Mouse (Mus musculus): ENCODE measurements at regions not wholly inside any gene's neighbourhood (a gene's known extent, or its start where the extent isn't known, plus 50 kb on each side); places are given as distances from the start of the nearest gene placed in this dataset.

DNA sequence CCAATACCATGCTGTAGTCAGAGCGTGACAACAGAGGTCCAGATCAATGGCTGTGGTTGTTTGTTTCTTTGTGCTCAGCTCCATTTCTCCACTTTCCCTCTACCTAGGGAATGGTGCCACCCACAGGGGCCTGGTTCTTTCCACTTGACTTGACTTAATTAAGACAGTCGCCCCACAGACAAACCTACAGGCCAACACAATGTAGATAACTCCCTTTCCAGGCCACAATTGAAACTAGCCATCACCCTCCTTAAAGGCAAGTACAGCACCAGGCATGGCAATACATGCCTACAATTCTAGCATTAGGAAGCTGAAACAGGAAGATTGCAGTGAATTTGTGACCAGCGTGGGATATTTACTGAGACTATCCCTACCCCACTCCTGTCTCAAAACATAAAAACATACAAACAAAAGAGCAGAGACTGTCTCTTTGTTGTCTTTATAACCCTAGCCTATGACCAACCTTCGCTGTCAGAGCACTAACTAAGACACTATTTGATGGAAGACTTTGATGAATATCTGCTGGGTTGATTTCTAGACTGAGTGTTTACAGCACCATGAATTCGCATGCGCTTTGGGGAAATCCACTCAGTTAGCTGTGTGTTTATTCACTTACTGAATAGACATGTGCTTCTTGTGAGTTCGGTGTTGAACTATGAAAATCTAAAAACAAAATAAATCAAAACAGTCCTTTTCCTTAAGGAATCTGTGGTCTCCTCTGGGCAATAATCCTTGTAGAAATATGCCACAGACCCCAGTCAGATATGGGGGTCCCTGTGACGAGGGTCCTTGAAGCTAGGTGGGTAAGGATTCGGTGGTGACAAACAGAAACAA, 116.7 kb upstream of the Cpm start:
- Histone ChIP-seq H3K9ac (ENCODE audit: low read length) (no peak overlapping the region), H3K4me1 (replicated peaks; ENCODE audit: control insufficient read depth, insufficient read depth, low read length) (0 out of 2 replicates have a peak, but pooled peaks cover 5% of the 10 kb centered on the region), H3K4me2 (ENCODE audit: low read depth, low read length) (no peak overlapping the region), H3K4me3 (ENCODE audit: low read length) (no peak overlapping the region), H3K27me3 (ENCODE audit: control insufficient read depth, insufficient read depth, low read depth, low read length) (no peaks in the 10 kb centered on the region), H3K27ac (ENCODE audit: low read length) (no peak overlapping the region), H3K9me3 (ENCODE audit: control insufficient read depth, low read length) (no peaks in the 10 kb centered on the region), H3K36me3 (ENCODE audit: control insufficient read depth, insufficient read depth, low read length) (no peaks in the 10 kb centered on the region)
- WGBS: 83% methylated on average over 9 of the region's 9 CpGs
- ATAC-seq (ENCODE audit: low read depth): no peak

DNA sequence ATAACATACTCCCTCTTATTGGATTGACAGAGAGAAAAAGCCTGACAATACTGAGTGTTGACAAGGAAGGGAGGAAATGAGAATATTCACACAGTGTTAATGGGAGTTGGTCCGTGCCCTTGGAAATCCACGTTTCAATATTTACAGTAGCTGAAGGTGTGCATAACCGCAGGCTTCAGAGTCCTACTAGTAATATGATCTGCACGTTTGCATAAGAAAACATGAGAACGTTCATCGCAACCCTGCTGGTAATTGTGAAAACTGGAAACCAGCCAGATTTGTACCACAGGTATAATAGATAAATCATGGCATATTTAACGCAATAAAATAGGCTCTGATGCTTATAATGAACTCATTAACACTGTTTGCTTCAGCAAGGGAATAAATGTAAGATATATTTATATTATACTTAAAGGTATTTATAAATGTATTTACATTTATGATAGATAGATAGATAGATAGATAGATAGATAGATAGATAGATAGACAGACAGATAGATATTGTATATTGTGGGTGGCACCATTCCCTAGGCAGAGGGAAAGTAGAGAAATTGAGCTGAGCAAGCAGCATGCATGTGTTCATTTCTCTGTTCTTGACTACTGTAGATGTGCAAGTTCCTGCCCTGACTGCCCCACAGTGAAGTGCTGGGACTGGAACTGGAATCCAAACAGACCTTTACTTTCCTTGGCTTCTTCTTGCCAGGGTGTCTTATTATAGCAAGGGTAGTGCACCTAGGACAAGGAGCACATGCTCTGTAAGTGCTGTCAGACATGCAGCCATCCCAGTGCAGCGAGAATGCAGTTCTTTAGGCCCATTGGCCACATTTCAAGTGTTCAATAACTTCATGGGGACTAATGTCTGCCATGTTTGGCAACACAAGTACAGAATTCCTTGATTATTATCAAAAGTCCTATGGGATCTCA, 117.6 kb upstream of the Cpm start:
- Histone ChIP-seq H3K4me1 (replicated peaks; ENCODE audit: control insufficient read depth, insufficient read depth, low read length) (no peaks in the 10 kb centered on the region), H3K9me3 (ENCODE audit: control insufficient read depth, low read length) (no peaks in the 10 kb centered on the region), H3K4me3 (ENCODE audit: low read length) (no peak overlapping the region), H3K36me3 (ENCODE audit: control insufficient read depth, insufficient read depth, low read length) (no peaks in the 10 kb centered on the region), H3K27ac (ENCODE audit: low read length) (peak overlapping the region; percentile 9; the same call in 1 of the 2 replicates), H3K9ac (ENCODE audit: low read length) (no peak overlapping the region), H3K27me3 (ENCODE audit: control insufficient read depth, insufficient read depth, low read depth, low read length) (no peaks in the 10 kb centered on the region), H3K4me2 (ENCODE audit: low read depth, low read length) (no peak overlapping the region)
- ATAC-seq (ENCODE audit: low read depth): peak; percentile 37; the same call in 1 of the 2 replicates
- 57% methylated on average over 8 of the region's 8 CpGs for WGBS

DNA sequence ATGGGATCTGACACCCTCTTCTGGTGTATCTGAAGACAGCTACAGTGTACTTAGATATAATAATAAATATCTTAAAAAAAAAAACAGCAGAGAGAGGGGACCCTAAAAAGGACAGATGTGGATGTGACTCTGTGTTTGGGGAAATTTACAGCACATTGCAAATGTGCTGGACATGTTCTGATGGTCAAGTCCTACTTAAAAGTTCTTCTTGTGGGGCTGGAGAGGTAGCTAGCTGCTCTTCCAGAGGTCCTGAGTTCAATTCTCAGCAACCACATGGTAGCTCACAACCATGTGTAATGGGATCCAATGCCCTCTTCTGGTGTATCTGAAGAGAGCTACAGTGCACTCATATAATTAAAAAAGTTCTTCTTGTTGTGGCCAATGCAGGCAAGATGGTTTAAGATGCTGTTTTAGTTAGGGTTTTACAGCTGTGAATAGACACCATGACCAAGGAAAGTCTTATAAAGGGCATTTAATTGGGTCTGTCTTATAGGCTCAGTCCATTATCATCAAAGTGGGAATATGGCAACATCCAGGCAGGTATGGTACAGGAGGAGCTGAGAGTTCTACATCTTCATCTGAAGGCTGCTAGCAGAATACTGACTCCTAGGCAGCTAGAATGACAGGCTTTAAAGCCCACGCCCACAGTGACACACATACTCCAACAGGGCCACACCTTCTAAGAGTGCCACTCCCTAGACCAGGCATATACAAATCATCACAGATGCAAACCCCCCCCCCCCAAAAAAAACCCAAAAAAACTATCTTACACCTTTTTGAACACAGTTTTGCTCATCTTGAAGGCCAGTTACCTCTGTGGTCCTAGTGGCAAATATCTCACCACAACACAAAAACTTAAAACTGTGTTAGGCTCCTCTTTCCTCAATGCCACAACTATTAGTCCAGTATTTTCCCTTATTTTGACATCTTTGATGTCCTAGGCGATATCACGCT, 118.5 kb upstream of the Cpm start:
- no peaks in the 10 kb centered on the region for H3K4me1 ChIP-seq (replicated peaks; ENCODE audit: control insufficient read depth, insufficient read depth, low read length)
- no peak overlapping the region for H3K4me3 ChIP-seq (ENCODE audit: low read length)
- no peak for ATAC-seq (ENCODE audit: low read depth)
- no peak overlapping the region for H3K4me2 ChIP-seq (ENCODE audit: low read depth, low read length)
- 79% methylated on average over 3 of the region's 3 CpGs for WGBS
- H3K27ac ChIP-seq (ENCODE audit: low read length): peak overlapping the region; percentile 9; the same call in 1 of the 2 replicates
- no peaks in the 10 kb centered on the region for H3K9me3 ChIP-seq (ENCODE audit: control insufficient read depth, low read length)
- no peaks in the 10 kb centered on the region for H3K27me3 ChIP-seq (ENCODE audit: control insufficient read depth, insufficient read depth, low read depth, low read length)
- H3K36me3 ChIP-seq (ENCODE audit: control insufficient read depth, insufficient read depth, low read length): no peaks in the 10 kb centered on the region
- no peak overlapping the region for H3K9ac ChIP-seq (ENCODE audit: low read length)

DNA sequence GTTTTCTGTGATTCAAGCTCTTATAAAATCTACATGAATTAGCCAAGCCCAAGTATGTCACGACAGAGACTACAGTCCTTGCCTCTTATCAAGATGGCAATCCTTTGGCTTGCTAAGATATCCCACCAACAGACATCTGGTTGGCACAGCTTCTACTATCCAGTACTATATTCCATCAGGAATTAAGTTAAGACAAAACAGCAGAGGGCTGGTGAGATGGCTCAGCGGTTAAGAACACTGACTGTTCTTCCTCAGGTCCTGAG, 119.1 kb upstream of the Cpm start:
- Histone ChIP-seq H3K4me2 (ENCODE audit: low read depth, low read length) (no peak overlapping the region), H3K4me1 (replicated peaks; ENCODE audit: control insufficient read depth, insufficient read depth, low read length) (no peaks in the 10 kb centered on the region), H3K27ac (ENCODE audit: low read length) (no peak overlapping the region), H3K9me3 (ENCODE audit: control insufficient read depth, low read length) (no peaks in the 10 kb centered on the region), H3K27me3 (ENCODE audit: control insufficient read depth, insufficient read depth, low read depth, low read length) (no peaks in the 10 kb centered on the region), H3K9ac (ENCODE audit: low read length) (no peak overlapping the region), H3K36me3 (ENCODE audit: control insufficient read depth, insufficient read depth, low read length) (no peaks in the 10 kb centered on the region), H3K4me3 (ENCODE audit: low read length) (no peak overlapping the region)
- WGBS: 89% methylated on average over 2 of the region's 2 CpGs
- no peak for ATAC-seq (ENCODE audit: low read depth)

DNA sequence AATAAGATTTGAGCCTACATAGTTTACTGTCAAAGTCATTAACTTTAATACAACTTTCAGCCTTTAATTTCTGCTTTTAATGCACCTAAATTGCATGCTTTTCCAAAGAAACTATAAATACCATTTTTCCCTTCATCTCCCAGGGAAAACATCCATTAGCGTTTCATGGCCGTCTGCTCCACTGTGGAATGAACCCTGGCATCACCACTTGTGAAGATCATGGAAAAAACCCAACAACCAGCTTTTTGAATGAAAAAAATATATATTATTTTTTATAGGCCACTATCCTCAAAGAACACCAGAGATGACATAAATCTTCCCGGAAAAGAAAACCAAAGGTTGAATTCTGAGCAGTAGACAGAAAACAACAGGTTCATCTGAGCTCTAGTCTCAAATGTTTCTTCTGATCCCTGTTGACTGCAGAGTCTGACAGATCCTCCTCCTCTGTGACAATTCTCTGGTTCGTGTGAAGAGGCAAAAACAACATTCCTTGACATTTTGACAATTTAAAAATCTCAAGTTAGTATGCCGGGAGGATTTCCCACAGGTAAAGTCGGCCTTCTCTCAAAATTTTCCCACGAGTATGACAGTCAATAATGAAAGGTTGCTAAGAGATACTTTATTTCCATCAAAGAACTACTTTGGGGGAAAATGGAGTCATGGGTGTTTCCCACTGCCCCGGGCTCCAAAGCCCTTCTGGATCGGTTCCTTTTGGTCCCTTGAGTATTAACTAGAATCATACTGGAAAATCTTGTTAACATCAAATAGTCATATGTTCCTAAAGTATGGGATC, 119.7 kb upstream of the Cpm start:
- ATAC-seq (ENCODE audit: low read depth): no peak
- WGBS: 77% methylated on average over 9 of the region's 9 CpGs
- Histone ChIP-seq H3K4me2 (ENCODE audit: low read depth, low read length) (no peak overlapping the region), H3K27ac (ENCODE audit: low read length) (no peak overlapping the region), H3K9me3 (ENCODE audit: control insufficient read depth, low read length) (no peaks in the 10 kb centered on the region), H3K9ac (ENCODE audit: low read length) (no peak overlapping the region), H3K27me3 (ENCODE audit: control insufficient read depth, insufficient read depth, low read depth, low read length) (no peaks in the 10 kb centered on the region), H3K4me1 (replicated peaks; ENCODE audit: control insufficient read depth, insufficient read depth, low read length) (no peaks in the 10 kb centered on the region), H3K36me3 (ENCODE audit: control insufficient read depth, insufficient read depth, low read length) (no peaks in the 10 kb centered on the region), H3K4me3 (ENCODE audit: low read length) (no peak overlapping the region)

DNA sequence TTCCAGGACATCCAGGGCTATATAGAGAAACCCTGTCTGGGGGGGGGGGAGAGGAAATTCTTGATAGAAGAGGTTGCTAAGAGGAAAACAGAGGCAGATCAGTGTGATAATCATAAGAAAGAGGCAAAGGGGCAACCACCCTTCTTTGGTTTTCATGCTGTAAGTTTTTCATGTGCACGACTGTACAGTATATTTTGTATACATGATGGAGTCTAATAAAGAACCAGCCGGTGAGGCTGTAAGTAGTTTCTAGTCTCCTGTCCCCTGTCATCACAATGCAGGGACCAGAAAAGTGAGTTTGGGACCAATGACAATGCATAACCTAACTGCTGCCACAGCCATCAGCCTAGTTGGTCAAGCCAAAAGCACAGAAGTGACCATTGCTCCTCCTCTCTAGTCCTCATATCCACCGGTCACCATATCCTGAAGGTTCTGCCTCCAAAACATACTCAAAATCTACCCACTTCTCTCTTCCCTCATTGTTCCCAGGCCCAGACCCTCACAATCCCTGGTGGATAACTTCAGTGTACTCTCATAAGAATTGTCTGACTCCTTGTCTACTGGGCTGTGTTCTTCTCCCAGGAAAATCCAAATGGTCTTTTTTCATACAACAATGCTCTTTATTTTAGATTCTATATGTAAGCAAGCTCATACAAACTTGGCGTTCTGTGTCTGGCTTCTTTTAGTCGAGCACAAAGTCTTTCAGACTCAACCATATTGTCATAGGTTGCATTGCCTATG, 122.9 kb upstream of the Cpm start:
- H3K4me3 ChIP-seq (ENCODE audit: low read length): no peak overlapping the region
- no peaks in the 10 kb centered on the region for H3K36me3 ChIP-seq (ENCODE audit: control insufficient read depth, insufficient read depth, low read length)
- H3K27me3 ChIP-seq (ENCODE audit: control insufficient read depth, insufficient read depth, low read depth, low read length): no peaks in the 10 kb centered on the region
- no peak for ATAC-seq (ENCODE audit: low read depth)
- no peaks in the 10 kb centered on the region for H3K4me1 ChIP-seq (replicated peaks; ENCODE audit: control insufficient read depth, insufficient read depth, low read length)
- no peak overlapping the region for H3K9ac ChIP-seq (ENCODE audit: low read length)
- no peaks in the 10 kb centered on the region for H3K9me3 ChIP-seq (ENCODE audit: control insufficient read depth, low read length)
- WGBS: 87% methylated on average over 5 of the region's 5 CpGs
- no peak overlapping the region for H3K4me2 ChIP-seq (ENCODE audit: low read depth, low read length)
- H3K27ac ChIP-seq (ENCODE audit: low read length): no peak overlapping the region

DNA sequence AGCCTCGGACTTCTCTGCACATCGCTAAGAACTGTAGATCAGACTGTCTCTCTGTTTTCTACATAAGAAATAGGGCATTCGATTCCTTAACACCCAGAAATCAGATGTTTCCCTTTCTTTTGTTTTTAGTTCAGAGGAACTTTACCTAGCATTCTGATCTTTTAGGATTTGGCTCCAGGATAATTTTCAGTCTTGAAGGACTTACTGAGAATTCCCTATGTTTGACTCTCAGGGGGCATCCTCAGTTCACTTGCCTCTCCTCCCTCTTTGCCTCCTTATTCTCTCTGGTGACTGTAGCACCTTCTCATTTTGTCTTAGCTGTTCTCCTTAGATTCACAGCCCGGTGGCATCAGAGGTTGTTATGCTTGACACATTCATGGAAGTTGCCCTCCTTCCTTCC, 123.8 kb upstream of the Cpm start:
- Histone ChIP-seq H3K4me2 (ENCODE audit: low read depth, low read length) (no peak overlapping the region), H3K36me3 (ENCODE audit: control insufficient read depth, insufficient read depth, low read length) (no peaks in the 10 kb centered on the region), H3K4me1 (replicated peaks; ENCODE audit: control insufficient read depth, insufficient read depth, low read length) (no peaks in the 10 kb centered on the region), H3K27ac (ENCODE audit: low read length) (no peak overlapping the region), H3K4me3 (ENCODE audit: low read length) (no peak overlapping the region), H3K9me3 (ENCODE audit: control insufficient read depth, low read length) (no peaks in the 10 kb centered on the region), H3K27me3 (ENCODE audit: control insufficient read depth, insufficient read depth, low read depth, low read length) (no peaks in the 10 kb centered on the region), H3K9ac (ENCODE audit: low read length) (no peak overlapping the region)
- 76% methylated on average over 4 of the region's 4 CpGs for WGBS
- no peak for ATAC-seq (ENCODE audit: low read depth)

DNA sequence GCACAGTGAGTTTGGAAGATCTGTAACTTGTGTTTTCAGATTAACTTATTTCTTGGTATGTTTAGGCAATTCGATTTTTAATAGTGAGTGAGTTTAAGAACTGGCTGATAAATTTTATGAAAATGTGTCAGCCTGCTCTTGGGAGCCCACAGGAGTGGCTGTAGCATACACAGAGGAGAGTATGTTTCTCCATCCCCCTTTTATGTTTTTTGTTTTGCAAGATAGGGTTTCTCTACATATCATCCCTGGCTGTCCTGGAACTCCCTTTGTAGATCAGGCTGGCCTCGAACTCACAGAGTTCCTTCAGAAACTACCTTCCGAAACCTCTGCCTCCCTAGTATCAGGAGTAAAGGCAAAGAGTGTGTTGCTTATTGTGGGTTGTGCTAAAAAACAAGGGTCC, 124.2 kb upstream of the Cpm start:
- H3K36me3 ChIP-seq (ENCODE audit: control insufficient read depth, insufficient read depth, low read length): no peaks in the 10 kb centered on the region
- no peak overlapping the region for H3K9ac ChIP-seq (ENCODE audit: low read length)
- no peak overlapping the region for H3K4me2 ChIP-seq (ENCODE audit: low read depth, low read length)
- H3K27ac ChIP-seq (ENCODE audit: low read length): no peak overlapping the region
- no peaks in the 10 kb centered on the region for H3K27me3 ChIP-seq (ENCODE audit: control insufficient read depth, insufficient read depth, low read depth, low read length)
- 89% methylated on average over 3 of the region's 3 CpGs for WGBS
- H3K4me1 ChIP-seq (replicated peaks; ENCODE audit: control insufficient read depth, insufficient read depth, low read length): no peaks in the 10 kb centered on the region
- no peak overlapping the region for H3K4me3 ChIP-seq (ENCODE audit: low read length)
- ATAC-seq (ENCODE audit: low read depth): no peak
- no peaks in the 10 kb centered on the region for H3K9me3 ChIP-seq (ENCODE audit: control insufficient read depth, low read length)

All from lung, embryonic 16.5 days (tissue).